Mouse (Mus musculus): ENCODE data around the gene Hpf1. TPM values are rescaled to one million over a fixed set of nuclear protein-coding genes. Genes with fewer than 3 reads are reported as not detected.

The Hpf1 gene
- 125 and 131 TPM in 2 replicates for polyA plus RNA-seq (2014; fragmentation: Nextera tagmentation; extraction: Ambion mirVana)

GRCm38 (mm10) chr8:60889843-60890519, at the start of gene Hpf1:
Gene Hpf1 (plus strand): TSS chr8:60890418.
- WGBS: 7% methylated on average over 43 of the region's 43 CpGs
- Histone ChIP-seq H3K36me3 (ENCODE audit: control insufficient read depth, insufficient read depth, low read length) (no peaks in the 10 kb centered on the region), H3K27ac (ENCODE audit: low read depth, low read length) (no peak within 1 kb of the TSS; the same call in 1 of the 2 replicates)

GRCm38 (mm10) chr8:60842388-60842787, 47.8 kb upstream of the Hpf1 start:
- H3K27ac ChIP-seq (ENCODE audit: low read depth, low read length): no peak overlapping the region
- 86% methylated on average over 6 of the region's 6 CpGs for WGBS
- no peak for ATAC-seq (ENCODE audit: low FRiP score)

More at GRCm38 (mm10) chr8:60889843-60890519, at the start of gene Hpf1:
- Histone ChIP-seq H3K9ac (ENCODE audit: low read depth, low read length) (peak within 1 kb of the TSS; percentile 76), H3K9me3 (ENCODE audit: control insufficient read depth, low read length) (no peaks in the 10 kb centered on the region), H3K4me3 (ENCODE audit: low read depth, low read length) (peak within 1 kb of the TSS; percentile 69), H3K27me3 (ENCODE audit: control insufficient read depth, insufficient read depth, low read length) (no peaks in the 10 kb centered on the region), H3K4me2 (replicated peaks; ENCODE audit: low read depth, low read length) (peak within 1 kb of the TSS; percentile 44), H3K4me1 (replicated peaks; ENCODE audit: control insufficient read depth, insufficient read depth, low read length) (no peaks in the 10 kb centered on the region)
- DNase-seq (ENCODE audit: low spot score) (peak; percentile 98), ATAC-seq (ENCODE audit: low FRiP score) (peak; percentile 98)

GRCm38 (mm10) chr8:60857559-60857958, 32.7 kb upstream of the Hpf1 start:
- H3K4me1 ChIP-seq (replicated peaks; ENCODE audit: control insufficient read depth, insufficient read depth, low read length): no peaks in the 10 kb centered on the region
- H3K9me3 ChIP-seq (ENCODE audit: control insufficient read depth, low read length): no peaks in the 10 kb centered on the region
- H3K27me3 ChIP-seq (ENCODE audit: control insufficient read depth, insufficient read depth, low read length): no peaks in the 10 kb centered on the region
- H3K9ac ChIP-seq (ENCODE audit: low read depth, low read length): no peak overlapping the region
- H3K4me3 ChIP-seq (ENCODE audit: low read depth, low read length): no peak overlapping the region
- H3K27ac ChIP-seq (ENCODE audit: low read depth, low read length): no peak overlapping the region
- H3K36me3 ChIP-seq (ENCODE audit: control insufficient read depth, insufficient read depth, low read length): no peaks in the 10 kb centered on the region
- DNase-seq (ENCODE audit: low spot score): no peak
- no peak for ATAC-seq (ENCODE audit: low FRiP score)
- no peak overlapping the region for H3K4me2 ChIP-seq (replicated peaks; ENCODE audit: low read depth, low read length)

More at GRCm38 (mm10) chr8:60842388-60842787, 47.8 kb upstream of the Hpf1 start:
- no peaks in the 10 kb centered on the region for H3K4me1 ChIP-seq (replicated peaks; ENCODE audit: control insufficient read depth, insufficient read depth, low read length)
- no peak overlapping the region for H3K4me2 ChIP-seq (replicated peaks; ENCODE audit: low read depth, low read length)
- H3K9ac ChIP-seq (ENCODE audit: low read depth, low read length): no peak overlapping the region
- no peak overlapping the region for H3K4me3 ChIP-seq (ENCODE audit: low read depth, low read length)
- no peaks in the 10 kb centered on the region for H3K36me3 ChIP-seq (ENCODE audit: control insufficient read depth, insufficient read depth, low read length)
- no peak for DNase-seq (ENCODE audit: low spot score)
- no peaks in the 10 kb centered on the region for H3K9me3 ChIP-seq (ENCODE audit: control insufficient read depth, low read length)
- H3K27me3 ChIP-seq (ENCODE audit: control insufficient read depth, insufficient read depth, low read length): no peaks in the 10 kb centered on the region

- H3K9me3 ChIP-seq (ENCODE audit: control insufficient read depth, low read length): no peaks in the 10 kb centered on the region
- DNase-seq (ENCODE audit: low spot score) (no peak), ATAC-seq (ENCODE audit: low FRiP score) (no peak)
- no peak overlapping the region for H3K27ac ChIP-seq (ENCODE audit: low read depth, low read length)
- H3K36me3 ChIP-seq (ENCODE audit: control insufficient read depth, insufficient read depth, low read length): no peaks in the 10 kb centered on the region
- H3K4me1 ChIP-seq (replicated peaks; ENCODE audit: control insufficient read depth, insufficient read depth, low read length): no peaks in the 10 kb centered on the region
- no peak overlapping the region for H3K4me2 ChIP-seq (replicated peaks; ENCODE audit: low read depth, low read length)
- H3K27me3 ChIP-seq (ENCODE audit: control insufficient read depth, insufficient read depth, low read length): no peaks in the 10 kb centered on the region
- H3K4me3 ChIP-seq (ENCODE audit: low read depth, low read length): no peak overlapping the region
- H3K9ac ChIP-seq (ENCODE audit: low read depth, low read length): no peak overlapping the region
Measured at GRCm38 (mm10) chr8:60858091-60858490, 32.1 kb upstream of the Hpf1 start.

DNA sequence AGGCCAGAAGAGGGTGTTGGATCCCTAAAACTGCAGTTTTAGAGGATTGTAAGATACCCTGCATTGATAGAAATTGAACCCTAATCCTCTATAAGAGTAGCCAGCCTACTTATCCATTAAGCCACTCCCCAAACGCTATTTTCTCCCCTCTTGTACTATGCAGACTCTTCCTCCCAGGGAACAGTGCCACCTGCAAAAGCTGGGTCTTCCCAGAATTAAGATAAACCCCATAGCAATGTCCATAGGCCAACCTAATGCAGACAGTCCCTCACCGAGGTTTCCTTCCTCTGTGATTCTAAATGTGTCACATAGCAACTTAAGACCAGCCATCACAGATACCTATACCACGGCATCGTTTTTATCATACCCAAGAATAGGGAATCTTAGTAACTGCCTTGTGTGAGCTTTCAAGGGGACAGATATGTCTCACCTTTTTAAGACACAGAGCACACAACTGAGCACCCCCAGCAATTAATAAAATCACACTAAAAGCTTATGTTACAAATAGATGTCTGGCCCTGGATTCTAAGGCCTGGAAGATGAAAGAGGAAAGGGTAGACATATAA, 31.2 kb upstream of the Hpf1 start:
- no peaks in the 10 kb centered on the region for H3K36me3 ChIP-seq (ENCODE audit: control insufficient read depth, insufficient read depth, low read length)
- DNase-seq (ENCODE audit: low spot score) (no peak), ATAC-seq (ENCODE audit: low FRiP score) (no peak)
- H3K9ac ChIP-seq (ENCODE audit: low read depth, low read length): no peak overlapping the region
- H3K4me1 ChIP-seq (replicated peaks; ENCODE audit: control insufficient read depth, insufficient read depth, low read length): no peaks in the 10 kb centered on the region
- no peak overlapping the region for H3K27ac ChIP-seq (ENCODE audit: low read depth, low read length)
- H3K9me3 ChIP-seq (ENCODE audit: control insufficient read depth, low read length): no peaks in the 10 kb centered on the region
- no peaks in the 10 kb centered on the region for H3K27me3 ChIP-seq (ENCODE audit: control insufficient read depth, insufficient read depth, low read length)
- no peak overlapping the region for H3K4me2 ChIP-seq (replicated peaks; ENCODE audit: low read depth, low read length)
- 73% methylated on average over 4 of the region's 4 CpGs for WGBS
- no peak overlapping the region for H3K4me3 ChIP-seq (ENCODE audit: low read depth, low read length)

DNA sequence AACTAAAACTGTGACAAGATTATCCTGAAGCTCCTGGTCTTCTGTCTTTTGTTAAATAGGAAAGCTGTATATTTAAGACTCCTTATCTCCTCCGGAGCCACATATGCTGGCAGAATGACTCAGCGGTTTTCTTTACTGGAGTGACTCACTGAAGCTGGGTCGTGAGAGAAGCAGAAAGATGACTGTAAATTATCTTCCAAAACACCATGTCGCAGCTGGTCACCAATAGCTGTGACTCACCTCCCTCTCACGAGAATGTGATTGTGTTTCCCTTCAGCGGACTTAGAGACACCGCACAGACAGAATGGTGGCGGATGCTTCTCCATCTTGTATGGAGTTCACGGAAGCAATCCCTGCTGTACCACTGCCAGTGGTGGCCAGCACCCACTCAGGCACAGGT, 30.6 kb upstream of the Hpf1 start:
- Histone ChIP-seq H3K27me3 (ENCODE audit: control insufficient read depth, insufficient read depth, low read length) (no peaks in the 10 kb centered on the region), H3K27ac (ENCODE audit: low read depth, low read length) (no peak overlapping the region), H3K4me2 (replicated peaks; ENCODE audit: low read depth, low read length) (no peak overlapping the region), H3K4me1 (replicated peaks; ENCODE audit: control insufficient read depth, insufficient read depth, low read length) (no peaks in the 10 kb centered on the region), H3K36me3 (ENCODE audit: control insufficient read depth, insufficient read depth, low read length) (no peaks in the 10 kb centered on the region), H3K9me3 (ENCODE audit: control insufficient read depth, low read length) (no peaks in the 10 kb centered on the region), H3K9ac (ENCODE audit: low read depth, low read length) (no peak overlapping the region), H3K4me3 (ENCODE audit: low read depth, low read length) (no peak overlapping the region)
- DNase-seq (ENCODE audit: low spot score) (no peak), ATAC-seq (ENCODE audit: low FRiP score) (no peak)
- 86% methylated on average over 9 of the region's 9 CpGs for WGBS

DNA sequence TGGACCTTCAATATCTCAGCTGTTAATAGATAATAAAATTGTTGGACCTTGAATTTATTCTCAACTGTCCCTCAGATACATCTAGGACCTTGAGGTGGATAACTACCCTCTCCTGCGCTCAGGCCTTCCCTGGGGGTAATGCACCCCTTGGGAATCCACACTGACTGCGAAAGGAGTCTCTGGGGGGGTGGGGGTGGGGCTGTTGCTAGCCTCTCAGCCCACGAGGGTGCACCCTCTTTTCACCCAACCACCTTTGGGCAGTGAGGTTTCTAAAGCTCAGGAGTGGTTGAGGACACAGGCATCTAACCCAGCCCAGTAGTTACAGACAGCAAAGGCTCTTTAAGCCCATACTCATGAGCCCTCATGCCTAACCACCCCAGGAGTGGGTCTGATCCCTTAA, 29.5 kb upstream of the Hpf1 start:
- no peaks in the 10 kb centered on the region for H3K36me3 ChIP-seq (ENCODE audit: control insufficient read depth, insufficient read depth, low read length)
- H3K4me3 ChIP-seq (ENCODE audit: low read depth, low read length): no peak overlapping the region
- no peak overlapping the region for H3K27ac ChIP-seq (ENCODE audit: low read depth, low read length)
- no peak overlapping the region for H3K4me2 ChIP-seq (replicated peaks; ENCODE audit: low read depth, low read length)
- H3K9ac ChIP-seq (ENCODE audit: low read depth, low read length): no peak overlapping the region
- H3K4me1 ChIP-seq (replicated peaks; ENCODE audit: control insufficient read depth, insufficient read depth, low read length): no peaks in the 10 kb centered on the region
- ATAC-seq (ENCODE audit: low FRiP score): no peak
- no peaks in the 10 kb centered on the region for H3K9me3 ChIP-seq (ENCODE audit: control insufficient read depth, low read length)
- no peaks in the 10 kb centered on the region for H3K27me3 ChIP-seq (ENCODE audit: control insufficient read depth, insufficient read depth, low read length)
- no peak for DNase-seq (ENCODE audit: low spot score)
- 77% methylated on average over 3 of the region's 3 CpGs for WGBS

DNA sequence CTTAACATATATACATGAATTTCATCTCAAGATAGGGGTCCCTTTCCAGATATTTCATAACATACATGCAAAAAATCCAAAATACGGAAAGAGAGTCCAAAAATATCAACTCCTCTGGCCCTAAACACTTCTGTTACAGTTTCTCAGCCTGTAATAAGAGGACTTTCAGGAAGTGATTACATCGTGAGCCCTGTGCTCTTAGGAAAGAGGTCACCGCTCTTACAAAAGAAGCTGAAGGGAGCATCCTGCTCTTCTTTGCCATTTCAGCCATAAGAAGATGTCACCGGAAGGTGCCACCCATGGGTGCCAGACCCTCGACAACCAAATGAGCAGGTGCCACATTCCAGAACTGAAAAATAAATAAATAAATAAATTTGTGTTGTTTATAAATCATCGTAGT, 28.4 kb upstream of the Hpf1 start:
- no peak overlapping the region for H3K27ac ChIP-seq (ENCODE audit: low read depth, low read length)

DNA sequence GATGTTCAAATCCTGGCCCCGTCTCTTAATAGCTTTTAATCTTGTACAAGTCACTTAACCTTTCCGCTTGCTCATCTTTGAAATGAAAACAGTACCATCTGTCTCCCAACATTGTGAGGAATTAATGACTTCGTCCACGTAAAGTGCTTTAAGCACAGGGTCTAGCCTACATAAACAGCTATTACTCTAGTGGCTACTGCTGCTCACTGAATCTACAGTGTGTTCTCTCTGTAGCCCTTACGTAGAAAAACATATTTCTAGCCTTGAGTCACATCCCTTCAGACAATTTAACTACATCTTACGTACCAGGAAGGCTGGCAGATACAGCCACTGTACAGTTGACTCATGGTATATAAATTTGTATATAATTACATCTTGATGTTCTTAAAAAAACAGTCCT, 25.3 kb upstream of the Hpf1 start:
- 82% methylated on average over 6 of the region's 6 CpGs for WGBS
- no peaks in the 10 kb centered on the region for H3K9me3 ChIP-seq (ENCODE audit: control insufficient read depth, low read length)
- no peak overlapping the region for H3K9ac ChIP-seq (ENCODE audit: low read depth, low read length)
- no peaks in the 10 kb centered on the region for H3K4me1 ChIP-seq (replicated peaks; ENCODE audit: control insufficient read depth, insufficient read depth, low read length)
- DNase-seq (ENCODE audit: low spot score) (peak; percentile 11), ATAC-seq (ENCODE audit: low FRiP score) (peak; percentile 41; the same call in 1 of the 2 replicates)
- no peaks in the 10 kb centered on the region for H3K27me3 ChIP-seq (ENCODE audit: control insufficient read depth, insufficient read depth, low read length)
- no peak overlapping the region for H3K4me3 ChIP-seq (ENCODE audit: low read depth, low read length)
- H3K27ac ChIP-seq (ENCODE audit: low read depth, low read length): no peak overlapping the region
- H3K4me2 ChIP-seq (replicated peaks; ENCODE audit: low read depth, low read length): no peak overlapping the region
- no peaks in the 10 kb centered on the region for H3K36me3 ChIP-seq (ENCODE audit: control insufficient read depth, insufficient read depth, low read length)

More for the DNA sequence above, 28.4 kb upstream of the Hpf1 start:
- H3K4me1 ChIP-seq (replicated peaks; ENCODE audit: control insufficient read depth, insufficient read depth, low read length): no peaks in the 10 kb centered on the region
- no peak for ATAC-seq (ENCODE audit: low FRiP score)
- H3K36me3 ChIP-seq (ENCODE audit: control insufficient read depth, insufficient read depth, low read length): no peaks in the 10 kb centered on the region
- no peaks in the 10 kb centered on the region for H3K9me3 ChIP-seq (ENCODE audit: control insufficient read depth, low read length)
- H3K4me3 ChIP-seq (ENCODE audit: low read depth, low read length): no peak overlapping the region
- no peaks in the 10 kb centered on the region for H3K27me3 ChIP-seq (ENCODE audit: control insufficient read depth, insufficient read depth, low read length)
- no peak overlapping the region for H3K9ac ChIP-seq (ENCODE audit: low read depth, low read length)
- DNase-seq (ENCODE audit: low spot score): no peak
- H3K4me2 ChIP-seq (replicated peaks; ENCODE audit: low read depth, low read length): no peak overlapping the region
- WGBS: 88% methylated on average over 6 of the region's 6 CpGs

Data from hindbrain, embryonic 11.5 days (tissue).